ENCODE assay signal across 8 mouse cellular contexts in the genomic region with DNA sequence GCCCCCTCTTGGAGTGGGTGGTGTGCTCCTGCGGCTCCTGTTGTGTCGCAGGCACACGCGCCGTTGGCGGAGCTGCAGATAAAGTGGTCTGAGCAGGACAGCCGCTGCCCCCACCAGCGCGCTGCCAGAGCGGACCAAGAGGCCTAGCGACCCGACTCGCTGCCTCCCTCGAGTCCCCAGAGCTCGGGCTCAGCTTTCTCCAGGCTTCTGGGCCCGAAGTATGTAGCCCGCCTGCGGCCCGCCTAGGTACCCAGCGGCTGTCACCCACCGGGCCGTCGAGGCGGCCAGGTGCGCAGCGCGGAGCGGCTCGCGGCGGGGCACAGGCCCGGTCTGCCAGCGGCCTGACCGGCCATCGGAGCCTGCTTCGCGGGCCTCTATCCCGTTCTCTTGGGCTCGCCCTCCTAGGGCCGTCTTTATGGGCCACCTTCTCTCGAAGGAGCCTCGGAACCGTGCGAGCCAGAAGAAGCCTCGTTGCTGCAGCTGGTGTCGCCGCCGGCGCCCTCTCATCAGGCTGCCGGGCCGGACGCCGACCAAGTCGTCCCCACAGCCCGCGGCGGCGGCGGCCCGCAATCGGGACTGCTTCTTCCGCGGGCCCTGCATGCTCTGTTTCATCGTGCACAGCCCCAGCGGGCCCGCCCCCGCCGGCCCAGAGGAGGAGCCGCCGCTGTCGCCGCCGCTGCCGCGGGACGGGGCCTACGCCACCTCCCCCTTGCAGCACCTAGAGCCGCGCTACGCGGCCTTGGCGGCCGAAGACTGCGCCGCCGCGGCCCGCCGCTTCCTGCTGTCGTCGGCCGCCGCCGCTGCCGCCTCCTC. TPM values are rescaled to one million over a fixed set of nuclear protein-coding genes. Genes with fewer than 3 reads are reported as not detected.
DNase-seq lines count a peak whose midpoint lies in the region; ATAC-seq lines count a peak whose summit lies in the region.

A gene (plus strand): TSS at position 40 of the 813 bp plus-strand sequence.

- peak within 1 kb of the TSS; percentile 59 for H3K4me3 ChIP-seq in neural tube, embryonic 14.5 days (ENCODE audit: low read depth, low read length)

- intact Hi-C loops in heart, postnatal 36 days (cut with DNase I): no loop called here

- H3K9me3 ChIP-seq in neural tube, embryonic 14.5 days (ENCODE audit: control insufficient read depth, low read length): no peaks in the 10 kb centered on the region

- peak; percentile 27 to 32 for DNase-seq in CD8-positive naive resting alpha-beta T cell, adult 2 months (ENCODE audit: low read depth in 2 of 2, low spot score in 2 of 2)
- peak; percentile 47 for DNase-seq in cerebellum, adult 11-12 months
- DNase-seq in forelimb bud, embryonic 11.5 days (ENCODE audit: low read depth, low spot score): peak; percentile 40
- DNase-seq in heart, postnatal 36 days: peak; percentile 66 to 68
- DNase-seq in layer of hippocampus, adult 18-20 months (ENCODE audit: low spot score in 2 of 2): peak; percentile 45 to 65
- peak; percentile 71 to 74 for DNase-seq in lung, adult 18-20 months
- peak; percentile 32 to 34 for DNase-seq in thymus, adult 18-20 months

- H3K36me3 ChIP-seq in neural tube, embryonic 14.5 days (ENCODE audit: control insufficient read depth, insufficient read depth, low read length): no peaks in the 10 kb centered on the region

- H3K27ac ChIP-seq in neural tube, embryonic 14.5 days (ENCODE audit: low read depth, low read length): peak within 1 kb of the TSS; percentile 81

- H3K9ac ChIP-seq in neural tube, embryonic 14.5 days (replicated peaks; ENCODE audit: low read depth, low read length): peak within 1 kb of the TSS; percentile 74

- H3K4me1 ChIP-seq in neural tube, embryonic 14.5 days (ENCODE audit: control insufficient read depth, insufficient read depth, low read length): no peaks in the 10 kb centered on the region

- 10% methylated on average over 56 of the region's 95 CpGs for WGBS in neural tube, embryonic 14.5 days

- ATAC-seq in neural tube, embryonic 14.5 days (ENCODE audit: low read depth): peak; percentile 90

- peak within 1 kb of the TSS; percentile 57 for H3K4me2 ChIP-seq in neural tube, embryonic 14.5 days (ENCODE audit: low read depth, low read length)

- no peaks in the 10 kb centered on the region for H3K27me3 ChIP-seq in neural tube, embryonic 14.5 days (ENCODE audit: control insufficient read depth, insufficient read depth, low read length)

RNA-seq across cellular contexts. Expression of the gene that starts here (rescaled TPM):
- total RNA-seq in heart, postnatal 36 days (2021): 1 to 10 TPM in 1 of 2 experiments, under 1 TPM in 1; 0.73 to 1.6 TPM
- 10 to 100 TPM; 35.3 to 35.9 TPM for total RNA-seq in layer of hippocampus, adult 18-20 months (2021)
- 34.3 and 37.4 TPM in 2 replicates for polyA plus RNA-seq in neural tube, embryonic 14.5 days (2014; fragmentation: Nextera tagmentation; extraction: Ambion mirVana)

Comparison
In these comparisons a context has a peak if more than half of its experiments do, and no peak if none do; other contexts are left out.
1. Peak in every context shown above with its lines: DNase-seq, ATAC-seq, H3K4me3 ChIP-seq and H3K27ac ChIP-seq.
2. RNA of the gene that starts here (total RNA-seq): 35.3 to 35.9 TPM in layer of hippocampus, adult 18-20 months; 0.73 to 1.6 TPM in heart, postnatal 36 days; every median in the first group is over 10 times any median in the second.